Mouse (Mus musculus) embryo, embryonic 11.5 days (tissue): ENCODE results near the gene Pms1.
A peak's percentile ranks its signal among the peaks of the same experiment; 100 is the strongest.
"Not testable (repeated sequence)": the region's sequence is repeated elsewhere in the genome, so short reads cannot be mapped to it uniquely, and the experiment has no call there.

Source experiments
- DNase-seq: peaks from one replicate; pipeline ENCODE4 v3.0.0-alpha.2; 2012; ENCODE audit warnings: low read depth, low spot score

Pms1 gene

GRCm38 (mm10) chr1:53296581-53297383 lies at the start of gene Pms1, which contains the start of the genes Ormdl1 and Gm28778:
Gene Pms1 (minus strand): TSS chr1:53297018.
Gene Ormdl1 (plus strand): TSS chr1:53297095.
Gene Gm28778 (plus strand): TSS chr1:53297111.
- peak; percentile 90 for DNase-seq

- no peak for DNase-seq
These were observed 44.3 kb upstream of the Pms1 start for GRCm38 (mm10) chr1:53341071-53341470.

- DNase-seq = not testable (repeated sequence)
These were observed 40.6 kb upstream of the Pms1 start for GRCm38 (mm10) chr1:53337403-53337802.

- DNase-seq = no peak
These were observed 38.6 kb upstream of the Pms1 start for GRCm38 (mm10) chr1:53335465-53335864.

GRCm38 (mm10) chr1:53333527-53333926 lies 36.7 kb upstream of the Pms1 start:
- not testable (repeated sequence) for DNase-seq

- no peak for DNase-seq
These were observed 28.1 kb upstream of the Pms1 start for GRCm38 (mm10) chr1:53324827-53325494.

- no peak for DNase-seq
These were observed 27.5 kb upstream of the Pms1 start for GRCm38 (mm10) chr1:53324277-53324676.

- no peak for DNase-seq
These were observed 26.4 kb upstream of the Pms1 start for GRCm38 (mm10) chr1:53323254-53323653.

GRCm38 (mm10) chr1:53321662-53322344 lies 25.0 kb upstream of the Pms1 start:
- DNase-seq = no peak

- peak; percentile 79 for DNase-seq
These were observed 16.5 kb upstream of the Pms1 start, which contains the start of gene Osgepl1 for GRCm38 (mm10) chr1:53312989-53313967. Gene Osgepl1 (plus strand): TSS chr1:53313624.

GRCm38 (mm10) chr1:53300506-53300905 lies 3.7 kb upstream of the Pms1 start:
- no peak for DNase-seq

- DNase-seq = no peak
These were observed 5.6 kb downstream of the Pms1 start for GRCm38 (mm10) chr1:53291197-53291596.

- no peak for DNase-seq
These were observed 24.2 kb downstream of the Pms1 start for GRCm38 (mm10) chr1:53272646-53273045.

- DNase-seq = no peak
These were observed 26.9 kb downstream of the Pms1 start for GRCm38 (mm10) chr1:53269901-53270300.

- not testable (repeated sequence) for DNase-seq
These were observed 31.7 kb downstream of the Pms1 start for GRCm38 (mm10) chr1:53264958-53265612.

GRCm38 (mm10) chr1:53226063-53226462 lies 70.8 kb downstream of the Pms1 start:
- DNase-seq = no peak

GRCm38 (mm10) chr1:53225616-53226015 lies 71.2 kb downstream of the Pms1 start:
- DNase-seq = no peak

GRCm38 (mm10) chr1:53224775-53225174 lies 72.0 kb downstream of the Pms1 start:
- DNase-seq = no peak

- no peak for DNase-seq
These were observed 86.7 kb downstream of the Pms1 start for GRCm38 (mm10) chr1:53210136-53210535.

- no peak for DNase-seq
These were observed 92.9 kb downstream of the Pms1 start for GRCm38 (mm10) chr1:53203902-53204301.
